Mouse (Mus musculus) MEL (cell line): Measurements from ENCODE around the gene Trappc11.

Source experiments
- CTCF ChIP-seq, 3 experiments: IDR thresholded peaks in 2 of 3; conservative IDR thresholded peaks in 1 of 3; 2 replicates each; pipeline ENCODE4 v1.5.1; 2011 to 2012; ENCODE audit warnings: low read length in 3 of 3, low read depth in 2 of 3, mild to moderate bottlenecking in 2 of 3, improper control_type of control experiment in 1 of 3, inconsistent platforms in 1 of 3, mixed read lengths in 1 of 3, moderate library complexity in 1 of 3; ENCODE audit not compliant: control insufficient read depth in 1 of 3, insufficient read depth in 1 of 3, poor library complexity in 1 of 3, severe bottlenecking in 1 of 3
- JUND ChIP-seq: IDR thresholded peaks from 2 replicates; pipeline ENCODE4 v1.6.1; 2011; ENCODE audit warnings: low read depth, mild to moderate bottlenecking, improper control_type of control experiment, low read length
- MAFK ChIP-seq: IDR thresholded peaks from 2 replicates; pipeline ENCODE4 v1.6.1; 2011; ENCODE audit warnings: low read depth, mild to moderate bottlenecking, low read length, improper control_type of control experiment, borderline replicate concordance
- MEF2A ChIP-seq: IDR thresholded peaks from 2 replicates; pipeline ENCODE4 v1.6.1; 2014; ENCODE audit warnings: low read depth, mild to moderate bottlenecking, inconsistent platforms, low read length, improper control_type of control experiment; ENCODE audit not compliant: poor library complexity, insufficient replicate concordance, severe bottlenecking; ENCODE audit errors: extremely low read depth
- NRF1 ChIP-seq: IDR thresholded peaks from 2 replicates; pipeline ENCODE4 v1.6.1; 2014; ENCODE audit warnings: low read depth, mild to moderate bottlenecking, inconsistent platforms, low read length, improper control_type of control experiment, moderate library complexity; ENCODE audit not compliant: poor library complexity, insufficient read depth, severe bottlenecking
- POLR2A ChIP-seq, 2 experiments: IDR thresholded peaks; 2 replicates each; pipeline ENCODE4 v1.6.1; 2011 to 2012; ENCODE audit warnings: low read length in 2 of 2, mild to moderate bottlenecking in 2 of 2, control low read depth in 1 of 2, improper control_type of control experiment in 1 of 2, low read depth in 1 of 2, moderate library complexity in 1 of 2; ENCODE audit not compliant: control insufficient read depth in 1 of 2, insufficient read depth in 1 of 2, poor library complexity in 1 of 2
- POLR2AphosphoS5 ChIP-seq: IDR thresholded peaks from 2 replicates; pipeline ENCODE4 v1.6.1; 2012; ENCODE audit warnings: low read depth, borderline replicate concordance, mild to moderate bottlenecking, inconsistent platforms, low read length, moderate library complexity, mixed read lengths
- RCOR1 ChIP-seq: IDR thresholded peaks from 2 replicates; pipeline ENCODE4 v1.6.1; 2012; ENCODE audit warnings: low read depth, mild to moderate bottlenecking, inconsistent platforms, low read length, improper control_type of control experiment
- TAL1 ChIP-seq: IDR thresholded peaks from 2 replicates; pipeline ENCODE4 v1.6.1; 2012; ENCODE audit warnings: mild to moderate bottlenecking, inconsistent platforms, low read length, moderate library complexity, mixed read lengths
- TCF12 ChIP-seq: IDR thresholded peaks from 2 replicates; pipeline ENCODE4 v1.6.1; 2014; ENCODE audit warnings: low read depth, mild to moderate bottlenecking, inconsistent platforms, low read length, improper control_type of control experiment, moderate library complexity
- USF1 ChIP-seq: IDR thresholded peaks from 2 replicates; pipeline ENCODE4 v1.6.1; 2014; ENCODE audit warnings: low read depth, mild to moderate bottlenecking, inconsistent platforms, low read length, improper control_type of control experiment, moderate library complexity

- TF ChIP-seq POLR2A (IDR thresholded peaks at IDR 0.05; ENCODE audit: control insufficient read depth in 1 of 2, insufficient read depth in 1 of 2, low read depth in 1 of 2, low read length in 2 of 2, poor library complexity in 1 of 2) (no peak), CTCF (IDR thresholded peaks at IDR 0.05 in 2 of 3, conservative IDR thresholded peaks at IDR 0.05 in 1 of 3; ENCODE audit: control insufficient read depth in 1 of 3, insufficient read depth in 1 of 3, low read depth in 2 of 3, low read length in 3 of 3, poor library complexity in 1 of 3, severe bottlenecking in 1 of 3) (no peak), MEF2A (no peak), TCF12 (no peak), TAL1 (no peak), POLR2AphosphoS5 (no peak), USF1 (no peak), NRF1 (no peak), RCOR1 (no peak), MAFK (no peak), JUND (no peak)
Observed at GRCm38 (mm10) chr8:47560801-47561200, 27.5 kb upstream of the Trappc11 start.
